Mouse (Mus musculus) limb, embryonic 12.5 days (tissue): Measurements from ENCODE around the gene Pgd. TPM values are rescaled to one million over a fixed set of nuclear protein-coding genes. Genes with fewer than 3 reads are reported as not detected.
A peak's percentile ranks its signal among the peaks of the same experiment; 100 is the strongest.

ENCODE experiments used
- ATAC-seq: fragments of 200-750 bp; cut with Nextera tagmentation; 2 replicates; pipeline ENCODE4 v1.8.0; 2017; ENCODE audit warnings: low read depth, moderate TSS enrichment; ENCODE audit not compliant: insufficient number of reproducible peaks, insufficient read depth, low FRiP score, low TSS enrichment
- H3K27ac ChIP-seq: fragments of 300-500 bp; sonication (generic); 2 replicates; pipeline ENCODE4 v1.5.1; 2016; ENCODE audit warnings: mild to moderate bottlenecking, moderate library complexity
- H3K27me3 ChIP-seq: fragments of 300-500 bp; sonication (generic); 2 replicates; pipeline ENCODE4 v1.6.1; 2016; ENCODE audit warnings: mild to moderate bottlenecking, moderate library complexity
- H3K36me3 ChIP-seq: fragments of 300-500 bp; sonication (generic); 2 replicates; pipeline ENCODE4 v1.6.1; 2016; ENCODE audit warnings: mild to moderate bottlenecking, moderate library complexity
- H3K4me1 ChIP-seq: fragments of 300-500 bp; sonication (generic); replicated peaks from 2 replicates; pipeline ENCODE4 v1.6.1; 2016
- H3K4me2 ChIP-seq: fragments of 300-500 bp; sonication (generic); 2 replicates; pipeline ENCODE4 v1.6.1; 2016; ENCODE audit warnings: mild to moderate bottlenecking, moderate library complexity
- H3K4me3 ChIP-seq: fragments of 300-500 bp; sonication (generic); replicated peaks from 2 replicates; pipeline ENCODE4 v1.5.1; 2016; ENCODE audit warnings: mild to moderate bottlenecking
- H3K9ac ChIP-seq: fragments of 300-500 bp; sonication (generic); replicated peaks from 2 replicates; pipeline ENCODE4 v1.6.1; 2016; ENCODE audit warnings: mild to moderate bottlenecking, moderate library complexity
- H3K9me3 ChIP-seq: fragments of 300-500 bp; sonication (generic); 2 replicates; pipeline ENCODE4 v1.6.1; 2016; ENCODE audit warnings: mild to moderate bottlenecking, moderate library complexity
- WGBS: fragments of 180-500 bp; shearing (Covaris S2); methylation state at CpG from one replicate; pipeline ENCODE4 v1.1.7; 2016; 5-methylcytosine and 5-hydroxymethylcytosine counted together
- polyA plus RNA-seq: library from polyadenylated mRNA; unstranded; fragments of >200 nt; fragmentation: Nextera tagmentation; extraction: Ambion mirVana; gene quantifications from 2 replicates; pipeline ENCODE4 v1.2.1, GENCODE M21; 2016

Gene Pgd
- polyA plus RNA-seq, 1 experiment from 2014 or later = 121 TPM

DNA sequence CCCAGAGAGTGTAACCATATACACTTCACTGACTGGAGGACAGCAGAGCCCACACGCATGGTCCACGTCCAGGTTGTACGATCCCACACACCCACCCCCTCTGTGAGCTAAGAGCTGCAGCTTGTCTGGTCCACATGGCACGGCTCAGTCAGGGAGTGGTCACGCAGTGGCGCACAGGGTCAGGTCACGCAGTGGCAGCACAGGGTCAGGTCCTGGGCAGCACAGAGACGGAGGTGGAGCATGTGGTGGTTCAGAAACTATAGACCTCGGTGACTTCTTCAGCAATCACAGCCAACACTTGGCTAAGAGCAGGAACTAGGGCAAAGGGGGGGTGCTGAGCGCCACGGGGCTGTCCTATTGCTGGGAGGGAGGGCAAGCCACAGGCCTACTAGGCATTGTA lies 16.3 kb downstream of the Pgd start:
- H3K27ac ChIP-seq = no peak overlapping the region
- peaks cover 9% of the 10 kb centered on the region; the same call in 1 of the 2 replicates for H3K4me1 ChIP-seq
- peaks cover 64% of the 10 kb centered on the region for H3K36me3 ChIP-seq
- H3K4me2 ChIP-seq = no peak overlapping the region
- no peaks in the 10 kb centered on the region for H3K27me3 ChIP-seq
- no peaks in the 10 kb centered on the region for H3K9me3 ChIP-seq
- ATAC-seq = no peak
- H3K9ac ChIP-seq = no peak overlapping the region
- H3K4me3 ChIP-seq = no peak overlapping the region
- WGBS = 88% methylated on average over 11 of the region's 11 CpGs

- no peak overlapping the region for H3K4me3 ChIP-seq
- H3K27me3 ChIP-seq = no peaks in the 10 kb centered on the region
- 81% methylated on average over 7 of the region's 7 CpGs for WGBS
- H3K4me1 ChIP-seq = peaks cover 9% of the 10 kb centered on the region; the same call in 1 of the 2 replicates
- no peak overlapping the region for H3K9ac ChIP-seq
- peaks cover 57% of the 10 kb centered on the region for H3K36me3 ChIP-seq
- no peak for ATAC-seq
- no peaks in the 10 kb centered on the region for H3K9me3 ChIP-seq
- no peak overlapping the region for H3K27ac ChIP-seq
- H3K4me2 ChIP-seq = no peak overlapping the region
Measured at GRCm38 (mm10) chr4:149149611-149150010, 17.0 kb downstream of the Pgd start.

- H3K27ac ChIP-seq = no peak overlapping the region
- no peak overlapping the region for H3K4me3 ChIP-seq
- no peak for ATAC-seq
- H3K9ac ChIP-seq = no peak overlapping the region
- peaks cover 9% of the 10 kb centered on the region; the same call in 1 of the 2 replicates for H3K4me1 ChIP-seq
- no peaks in the 10 kb centered on the region for H3K9me3 ChIP-seq
- H3K36me3 ChIP-seq = peaks cover 53% of the 10 kb centered on the region
- WGBS = 80% methylated on average over 9 of the region's 9 CpGs
- no peak overlapping the region for H3K4me2 ChIP-seq
- H3K27me3 ChIP-seq = no peaks in the 10 kb centered on the region
Measured at GRCm38 (mm10) chr4:149149196-149149595, 17.4 kb downstream of the Pgd start.

- Histone ChIP-seq H3K4me1 (peaks cover 9% of the 10 kb centered on the region; the same call in 1 of the 2 replicates), H3K27ac (no peak overlapping the region), H3K9ac (no peak overlapping the region), H3K36me3 (peaks cover 42% of the 10 kb centered on the region), H3K4me2 (no peak overlapping the region), H3K9me3 (no peaks in the 10 kb centered on the region), H3K27me3 (no peaks in the 10 kb centered on the region), H3K4me3 (no peak overlapping the region)
- WGBS = 77% methylated on average over 4 of the region's 4 CpGs
- no peak for ATAC-seq
Measured at GRCm38 (mm10) chr4:149148084-149148483, 18.5 kb downstream of the Pgd start.

DNA sequence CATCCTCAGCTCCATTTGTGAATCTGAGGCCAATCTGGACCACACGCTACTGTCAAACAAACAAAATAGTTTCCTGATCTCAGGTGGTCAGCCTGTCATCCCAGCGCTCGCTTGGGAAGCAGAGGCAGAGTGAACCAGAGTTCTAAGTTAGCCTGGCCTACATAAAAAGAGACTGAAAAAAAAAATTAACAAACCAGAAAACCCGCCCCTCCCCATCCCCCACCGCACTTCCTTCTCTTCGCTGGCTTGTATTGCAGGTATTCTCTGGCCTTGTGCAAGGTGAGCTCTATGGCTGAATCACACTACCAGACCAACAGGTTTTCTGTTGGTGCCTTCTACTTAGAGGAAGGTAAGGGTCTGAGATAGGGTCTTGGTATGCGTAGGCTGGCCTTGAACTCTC lies 19.0 kb downstream of the Pgd start:
- Histone ChIP-seq H3K4me2 (no peak overlapping the region), H3K36me3 (peaks cover 36% of the 10 kb centered on the region), H3K27me3 (no peaks in the 10 kb centered on the region), H3K4me1 (peaks cover 9% of the 10 kb centered on the region; the same call in 1 of the 2 replicates), H3K27ac (no peak overlapping the region), H3K9ac (no peak overlapping the region), H3K4me3 (no peak overlapping the region), H3K9me3 (no peaks in the 10 kb centered on the region)
- ATAC-seq = no peak
- whole genome bisulfite sequencing = 83% methylated on average over 7 of the region's 7 CpGs

DNA sequence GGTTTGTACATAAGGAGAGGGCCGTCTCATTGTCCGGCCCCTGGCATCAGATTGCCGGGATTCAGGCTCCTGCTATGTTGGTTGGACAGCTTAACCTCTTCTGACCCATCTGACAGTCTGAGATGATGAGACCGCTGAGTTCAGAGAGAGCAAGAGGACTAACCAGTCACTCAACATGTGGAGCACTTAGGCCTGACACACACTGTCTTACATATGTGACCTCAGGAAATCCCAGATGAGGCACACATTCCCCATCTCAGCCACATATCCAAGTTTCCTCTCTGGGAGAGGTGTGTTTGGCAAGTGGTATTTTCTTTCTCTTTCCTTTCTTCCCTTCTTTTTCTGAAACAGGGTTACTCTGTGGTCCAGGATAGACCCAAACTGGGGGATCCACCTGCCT lies 21.4 kb downstream of the Pgd start:
- WGBS = 80% methylated on average over 4 of the region's 4 CpGs
- Histone ChIP-seq H3K36me3 (peaks cover 13% of the 10 kb centered on the region), H3K4me1 (peaks cover 9% of the 10 kb centered on the region; the same call in 1 of the 2 replicates), H3K27ac (no peak overlapping the region), H3K4me2 (no peak overlapping the region), H3K27me3 (no peaks in the 10 kb centered on the region), H3K9ac (no peak overlapping the region), H3K9me3 (no peaks in the 10 kb centered on the region), H3K4me3 (no peak overlapping the region)
- ATAC-seq = no peak

DNA sequence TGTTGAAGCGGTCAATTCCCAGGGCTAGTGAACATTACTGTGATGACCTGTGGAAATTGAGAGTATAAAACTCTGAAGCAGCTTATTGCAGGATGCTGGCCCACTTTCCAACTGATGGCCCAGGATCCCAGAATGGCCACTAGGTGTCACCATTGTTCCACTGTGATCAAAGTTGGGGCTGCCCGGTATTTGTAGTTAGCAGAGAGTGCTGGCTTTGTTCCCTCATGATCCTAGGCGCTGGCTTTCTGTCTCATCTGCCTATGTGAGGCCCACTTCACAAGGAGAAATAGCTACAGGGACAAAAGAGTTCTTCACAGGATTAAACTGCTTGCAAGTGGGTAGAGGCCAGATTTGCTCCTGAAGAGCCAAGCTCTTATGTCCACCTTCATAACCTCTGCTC lies 22.1 kb downstream of the Pgd start:
- Histone ChIP-seq H3K4me1 (peaks cover 9% of the 10 kb centered on the region; the same call in 1 of the 2 replicates), H3K4me3 (no peak overlapping the region), H3K36me3 (peaks cover 6% of the 10 kb centered on the region; the same call in 1 of the 2 replicates), H3K4me2 (no peak overlapping the region), H3K27me3 (no peaks in the 10 kb centered on the region), H3K27ac (no peak overlapping the region), H3K9me3 (no peaks in the 10 kb centered on the region), H3K9ac (no peak overlapping the region)
- WGBS = 7% methylated on average over 3 of the region's 3 CpGs
- peak; percentile 82; the same call in 1 of the 2 replicates for ATAC-seq

- Histone ChIP-seq H3K9me3 (no peaks in the 10 kb centered on the region), H3K4me1 (peaks cover 9% of the 10 kb centered on the region; the same call in 1 of the 2 replicates), H3K4me2 (no peak overlapping the region), H3K27me3 (no peaks in the 10 kb centered on the region), H3K9ac (no peak overlapping the region), H3K4me3 (no peak overlapping the region), H3K36me3 (no peaks in the 10 kb centered on the region), H3K27ac (no peak overlapping the region)
- ATAC-seq = no peak
- WGBS = 26% methylated on average over 4 of the region's 4 CpGs
Measured at GRCm38 (mm10) chr4:149143594-149143993, 23.0 kb downstream of the Pgd start.

GRCm38 (mm10) chr4:149138515-149138914 lies 28.1 kb downstream of the Pgd start:
- Histone ChIP-seq H3K27ac (no peak overlapping the region), H3K4me2 (no peak overlapping the region), H3K36me3 (no peaks in the 10 kb centered on the region), H3K9me3 (no peaks in the 10 kb centered on the region), H3K27me3 (no peaks in the 10 kb centered on the region), H3K4me1 (peaks cover 7% of the 10 kb centered on the region), H3K4me3 (no peak overlapping the region), H3K9ac (no peak overlapping the region)
- no peak for ATAC-seq
- 57% methylated on average over 8 of the region's 8 CpGs for WGBS

DNA sequence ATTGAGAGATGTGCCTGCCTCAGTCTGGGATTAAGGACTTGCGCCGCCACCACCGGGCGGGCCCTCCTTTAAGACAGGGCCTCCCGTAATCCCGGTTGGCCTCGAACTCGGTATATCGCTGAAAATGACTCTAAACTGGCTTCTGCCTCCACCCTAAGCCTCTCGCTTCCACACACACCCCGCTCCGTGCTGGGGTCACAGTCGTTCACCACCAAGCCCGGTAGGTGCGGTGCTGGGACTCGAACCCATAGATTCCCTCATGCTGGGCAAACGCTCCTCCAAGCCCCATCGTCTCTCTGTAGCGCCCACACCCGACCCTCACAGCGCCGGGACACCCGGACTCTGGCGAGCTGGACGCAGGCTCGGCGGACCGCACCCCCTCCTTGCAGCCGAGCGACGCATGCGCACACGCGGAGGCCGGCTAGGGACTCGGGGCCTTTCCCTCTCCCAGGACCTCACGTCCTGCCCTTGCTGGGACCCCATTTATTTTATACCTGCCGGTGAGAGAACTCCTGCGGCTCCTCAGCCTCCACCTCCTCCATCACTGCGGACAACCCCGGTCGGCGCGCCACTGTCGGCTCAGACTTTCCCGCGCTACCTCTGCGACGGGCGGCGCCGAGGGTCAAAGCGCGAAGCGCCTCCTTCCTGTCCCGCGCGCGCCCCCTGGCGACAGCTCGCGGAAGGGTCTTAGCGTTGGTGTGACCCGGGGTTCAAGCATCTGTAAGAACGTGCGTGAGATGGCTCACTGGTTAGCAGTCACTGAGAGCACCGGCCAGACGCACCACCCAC lies 29.4 kb downstream of the Pgd start, which contains the start of gene Cenps:
Gene Cenps (minus strand): TSS at position 648 of the 789 bp plus-strand sequence.
- peaks cover 7% of the 10 kb centered on the region for H3K4me1 ChIP-seq
- WGBS = 1% methylated on average over 68 of the region's 68 CpGs
- ATAC-seq = peak; percentile 80
- peak within 1 kb of the TSS; percentile 88 for H3K27ac ChIP-seq
- no peaks in the 10 kb centered on the region for H3K9me3 ChIP-seq
- peak within 1 kb of the TSS; percentile 59 for H3K4me3 ChIP-seq
- peak within 1 kb of the TSS; percentile 70 for H3K9ac ChIP-seq
- H3K27me3 ChIP-seq = no peaks in the 10 kb centered on the region
- H3K4me2 ChIP-seq = peak within 1 kb of the TSS; percentile 68
- H3K36me3 ChIP-seq = no peaks in the 10 kb centered on the region

DNA sequence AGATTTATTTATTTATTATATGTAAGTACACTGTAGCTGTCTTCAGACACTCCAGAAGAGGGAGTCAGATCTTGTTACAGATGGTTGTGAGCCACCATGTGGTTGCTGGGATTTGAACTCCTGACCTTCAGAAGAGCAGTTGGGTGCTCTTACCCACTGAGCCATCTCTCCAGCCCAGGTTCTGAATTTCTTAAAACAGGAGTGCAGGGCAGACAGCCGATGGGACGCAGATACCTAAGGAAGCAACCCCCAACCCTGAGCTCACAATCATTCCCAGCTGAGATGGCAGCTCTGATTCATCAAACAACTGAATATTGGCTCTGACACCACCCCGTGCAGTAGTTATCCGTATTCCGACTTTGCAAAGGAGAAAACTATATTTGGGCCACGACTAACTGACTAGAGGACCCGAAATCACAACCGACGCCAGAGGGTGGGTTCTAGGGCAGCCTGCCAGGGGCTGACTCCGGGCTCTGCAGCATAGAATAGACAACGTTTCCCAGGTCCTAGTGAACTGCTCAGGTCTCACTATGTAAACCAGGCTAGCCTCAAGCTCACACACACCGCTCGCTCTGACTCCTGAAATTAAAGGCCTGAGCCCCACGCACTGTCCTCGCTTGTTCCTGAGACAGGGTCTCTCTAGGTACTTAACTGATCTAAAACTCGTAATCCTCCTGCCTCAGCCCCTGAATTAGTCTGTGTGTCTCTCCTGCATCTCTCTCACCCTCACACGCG lies 30.3 kb downstream of the Pgd start:
- H3K27me3 ChIP-seq = no peaks in the 10 kb centered on the region
- ATAC-seq = no peak
- H3K9me3 ChIP-seq = no peaks in the 10 kb centered on the region
- H3K27ac ChIP-seq = peak overlapping the region; percentile 88
- H3K9ac ChIP-seq = peak overlapping the region; percentile 70
- peak overlapping the region; percentile 59 for H3K4me3 ChIP-seq
- peaks cover 8% of the 10 kb centered on the region for H3K36me3 ChIP-seq
- H3K4me1 ChIP-seq = peaks cover 7% of the 10 kb centered on the region
- WGBS = 71% methylated on average over 18 of the region's 18 CpGs
- peak overlapping the region; percentile 68 for H3K4me2 ChIP-seq
